Mouse (Mus musculus): ENCODE data around the gene Slc17a7.

DNA sequence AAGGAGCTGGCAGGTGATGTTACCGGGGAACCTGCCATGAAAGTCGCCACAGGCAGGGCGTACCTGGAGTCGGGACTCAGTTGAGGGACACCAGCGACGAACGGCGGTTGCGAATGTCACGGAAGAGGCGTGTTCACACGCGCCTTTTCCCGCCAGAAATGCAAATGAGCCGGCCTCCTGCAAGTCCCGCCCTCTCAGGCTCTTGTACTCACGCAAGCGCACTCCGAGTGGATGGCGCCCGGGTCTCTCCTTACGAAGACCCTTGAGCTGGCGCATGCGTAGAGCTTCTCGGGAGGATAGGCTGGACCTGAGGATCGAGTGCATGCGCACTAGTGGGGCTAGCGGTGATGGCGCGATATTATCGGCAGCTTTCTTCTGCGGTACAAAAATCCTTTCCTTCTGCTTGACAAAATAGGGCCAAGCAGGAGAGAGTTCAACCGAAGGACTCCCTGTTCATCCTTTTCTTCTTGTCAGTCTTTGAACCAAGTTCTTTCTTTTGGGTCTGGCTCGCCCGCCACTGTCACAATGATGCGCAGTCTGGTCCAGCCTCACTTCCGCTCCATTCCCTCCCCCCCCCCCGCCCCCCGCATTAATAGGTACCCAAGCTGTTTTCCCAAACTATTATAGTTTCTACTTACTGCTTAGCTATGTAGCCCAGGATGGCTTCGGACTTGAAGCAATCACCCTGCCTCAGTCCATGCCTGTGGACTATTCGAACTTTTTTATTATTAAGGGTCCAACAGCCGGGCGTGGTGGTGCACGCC is 40.8 kb downstream of the Slc17a7 start, which contains the start of gene Ccdc155:
- TF ChIP-seq CTCF (IDR thresholded peaks at IDR 0.05; ENCODE audit: low read depth) (0 out of 2 replicates have a peak, but pooled peaks have one; percentile 3), EP300 (IDR thresholded peaks at IDR 0.05; ENCODE audit: low read depth) (no peak)

Data from liver, postnatal 0 days (tissue).